Mouse (Mus musculus) urinary bladder, postnatal 14 days (tissue): Measurements from ENCODE around the gene Cdh10.

Experiments
- DNase-seq: peaks from one replicate; pipeline ENCODE4 v3.0.0; 2021; ENCODE audit warnings: low spot score

Gene Cdh10

DNA sequence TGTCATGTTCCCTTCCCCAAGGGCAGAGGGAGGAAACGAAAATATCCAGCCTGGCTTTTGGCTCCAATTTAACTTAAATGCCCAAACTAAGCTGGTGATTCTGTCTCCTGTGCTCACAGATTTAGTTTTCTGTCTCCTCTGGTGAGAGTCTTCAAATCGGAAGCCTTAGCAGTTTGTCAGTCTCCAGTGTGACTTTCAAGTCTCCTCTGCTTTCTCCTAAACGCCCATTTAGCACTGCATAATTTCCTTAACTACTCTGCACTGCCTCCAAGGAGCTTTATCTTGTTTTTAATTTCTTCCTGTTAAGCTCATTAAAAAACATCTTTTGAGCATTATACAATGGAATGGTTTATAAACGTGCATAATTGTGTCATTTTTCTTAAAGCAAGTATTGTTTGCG is 156.3 kb downstream of the Cdh10 start:
- DNase-seq, result no peak

DNA sequence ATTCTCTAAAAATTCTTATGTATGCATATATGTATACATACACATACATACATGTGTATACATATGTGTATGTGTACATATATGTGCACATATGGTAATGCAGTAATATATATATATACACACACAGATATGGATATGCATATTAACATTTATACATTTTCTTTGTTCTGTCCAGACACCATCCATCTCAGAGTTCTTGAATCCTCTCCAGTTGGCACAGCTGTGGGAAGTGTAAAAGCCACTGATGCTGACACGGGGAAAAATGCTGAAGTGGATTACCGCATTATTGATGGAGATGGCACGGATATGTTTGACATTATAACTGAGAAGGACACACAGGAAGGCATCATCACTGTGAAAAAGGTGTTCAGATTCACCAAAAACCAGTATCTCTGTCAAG is 166.1 kb downstream of the Cdh10 start:
- DNase-seq, result no peak

GRCm38 (mm10) chr15:18987671-18988070 is 168.9 kb downstream of the Cdh10 start:
- DNase-seq, result no peak

DNA sequence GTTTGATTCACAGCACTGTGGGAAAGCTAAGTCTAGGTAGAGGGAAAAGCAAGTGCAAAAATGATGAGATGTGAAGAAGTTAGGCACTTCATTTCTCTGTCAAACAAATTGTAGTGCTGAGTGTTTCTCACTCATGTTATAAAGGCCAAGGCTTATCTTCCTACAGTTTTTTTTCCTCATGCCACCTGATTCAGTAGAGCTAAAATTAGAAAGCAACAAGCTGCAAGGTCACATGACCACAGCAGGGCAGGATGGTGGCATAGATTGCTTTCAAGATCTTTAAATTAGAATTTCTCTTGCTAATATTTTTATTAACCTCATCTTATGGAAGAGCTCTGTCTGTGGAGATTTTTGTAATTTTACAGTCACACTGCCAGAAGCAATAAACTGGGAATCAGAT is 174.8 kb downstream of the Cdh10 start:
- DNase-seq, result no peak

GRCm38 (mm10) chr15:18994294-18994693 is 175.5 kb downstream of the Cdh10 start:
- DNase-seq, result no peak

GRCm38 (mm10) chr15:19010829-19011228 is 192.1 kb downstream of the Cdh10 start:
- no peak for DNase-seq

GRCm38 (mm10) chr15:19032983-19033382 is 214.2 kb downstream of the Cdh10 start:
- no peak for DNase-seq

- no peak for DNase-seq
These were observed 221.3 kb downstream of the Cdh10 start for GRCm38 (mm10) chr15:19040077-19040476.
